25 mouse cellular contexts compared by ENCODE assay signal in genomic region chr8:125726143-125726542, GRCm38 (mm10). TPM values are rescaled to one million over a fixed set of nuclear protein-coding genes. Genes with fewer than 3 reads are reported as not detected.
DNase-seq lines count a peak whose midpoint lies in the region; ATAC-seq and TF ChIP-seq lines count a peak whose summit lies in the region.
"Had no signal": no experiment of that assay in that cellular context is flagged by ENCODE, and none has a peak within 500 bp of the region (broad histone marks: within the 10 kb centered on the region; RNA-seq: fewer than 3 reads in every experiment).

No protein-coding gene starts in this region.

- H3K9me3 ChIP-seq in kidney, embryonic 16.5 days (ENCODE audit: low read length), result no peaks in the 10 kb centered on the region
- H3K9me3 ChIP-seq: forebrain, embryonic 13.5 days; heart, embryonic 12.5 days; neural tube, embryonic 12.5 days had no signal

- no peak overlapping the region for H3K4me2 ChIP-seq in kidney, embryonic 16.5 days (replicated peaks; ENCODE audit: low read depth, low read length)
- H3K4me2 ChIP-seq: forebrain, embryonic 13.5 days; heart, embryonic 12.5 days; hindbrain, embryonic 14.5 days; midbrain, embryonic 11.5 days; neural tube, embryonic 12.5 days had no signal

- no peak for ATAC-seq in kidney, embryonic 16.5 days (ENCODE audit: low FRiP score, low TSS enrichment)
- ATAC-seq: forebrain, embryonic 13.5 days; intestine, postnatal 0 days; midbrain, embryonic 16.5 days had no signal

- peaks cover 19% of the 10 kb centered on the region for H3K4me1 ChIP-seq in kidney, embryonic 16.5 days (ENCODE audit: insufficient read depth, low read length)
- H3K4me1 ChIP-seq in spleen, adult 2 months (ENCODE audit: control insufficient read depth, insufficient read depth, insufficient read length), result peaks cover 16% of the 10 kb centered on the region
- H3K4me1 ChIP-seq: forebrain, embryonic 13.5 days; neural tube, embryonic 12.5 days had no signal

- TF ChIP-seq CTCF in spleen, adult 2 months (IDR thresholded peaks at IDR 0.05; ENCODE audit: extremely low read depth, insufficient read depth, insufficient read length, insufficient replicate concordance), result no peak

- H3K36me3 ChIP-seq in kidney, embryonic 16.5 days (ENCODE audit: insufficient read depth, low read length), result no peaks in the 10 kb centered on the region
- H3K36me3 ChIP-seq in spleen, adult 2 months (ENCODE audit: control insufficient read depth, insufficient read depth, low read length), result no peaks in the 10 kb centered on the region
- H3K36me3 ChIP-seq: heart, embryonic 12.5 days; neural tube, embryonic 12.5 days had no signal

- H3K27ac ChIP-seq in kidney, embryonic 16.5 days (ENCODE audit: low read length), result peak overlapping the region; percentile 34; the same call in 1 of the 2 replicates
- H3K27ac ChIP-seq in spleen, adult 2 months (ENCODE audit: insufficient read depth, low read length), result peak overlapping the region; percentile 33; the same call in 1 of the 2 replicates
- H3K27ac ChIP-seq: forebrain, embryonic 13.5 days; hindbrain, embryonic 14.5 days; neural tube, embryonic 12.5 days had no signal

- 84% methylated on average over 4 of the region's 4 CpGs for WGBS in kidney, embryonic 16.5 days
- WGBS in spleen, adult 2 months, result 91% methylated on average over 4 of the region's 4 CpGs

- no peak overlapping the region for H3K9ac ChIP-seq in kidney, embryonic 16.5 days (replicated peaks; ENCODE audit: low read length)
- H3K9ac ChIP-seq: forebrain, embryonic 13.5 days; heart, embryonic 12.5 days; hindbrain, embryonic 14.5 days; neural tube, embryonic 12.5 days had no signal

- TF ChIP-seq POLR2A in spleen, adult 2 months (IDR thresholded peaks at IDR 0.05; ENCODE audit: low read depth, low read length), result no peak

- no peaks in the 10 kb centered on the region for H3K27me3 ChIP-seq in kidney, embryonic 16.5 days (ENCODE audit: insufficient read depth, low read length)
- H3K27me3 ChIP-seq in spleen, adult 2 months (ENCODE audit: control insufficient read depth, insufficient read depth, low read length), result no peaks in the 10 kb centered on the region
- H3K27me3 ChIP-seq: forebrain, embryonic 13.5 days; heart, embryonic 12.5 days; neural tube, embryonic 12.5 days had no signal

- DNase-seq in kidney, adult 8-10 months, result no peak
- DNase-seq in spleen, adult 2 months (ENCODE audit: low read depth in 1 of 2, low spot score in 2 of 2), result no peak
- DNase-seq in spleen, postnatal 14 days (ENCODE audit: low spot score in 2 of 2), result no peak
- peak; percentile 65 for DNase-seq in ZHBTc4 (ENCODE audit: low read depth, low spot score)
- no peak for DNase-seq in adrenal gland, adult (ENCODE audit: inconsistent age in 2 of 2, low spot score in 1 of 2)
- no peak for DNase-seq in cerebellum, postnatal 10 days
- DNase-seq: adrenal gland, postnatal 14 days; cerebellum, adult 8-10 months; cerebellum, postnatal 36 days; gastrocnemius, postnatal 25 days; heart, adult 11 months; heart, postnatal 10 days; kidney, postnatal 10 days; lung, adult 18-20 months; lung, postnatal 14 days; right cerebral cortex, adult 18-20 months had no signal

- no peak overlapping the region for H3K4me3 ChIP-seq in kidney, embryonic 16.5 days (ENCODE audit: low read length)
- no peak overlapping the region for H3K4me3 ChIP-seq in spleen, adult 2 months (ENCODE audit: extremely low read depth, insufficient read depth, insufficient read length)
- H3K4me3 ChIP-seq: forebrain, embryonic 13.5 days; heart, embryonic 12.5 days; myocyte; neural tube, embryonic 12.5 days had no signal

RNA-seq across cellular contexts. Expression of gene Ntpcr, which starts 3.6 kb away (rescaled TPM):
- polyA plus RNA-seq in kidney, embryonic 16.5 days (2015; fragmentation: Nextera tagmentation; extraction: Ambion mirVana), result 30.3 and 30.8 TPM in 2 replicates
- 11.8 and 12.5 TPM in 2 replicates for polyA plus RNA-seq in spleen, adult 2 months (2012; rRNA removed)

RNA-seq across cellular contexts. Expression of gene Map10, which starts 56.5 kb away (rescaled TPM):
- 6.7 and 7.3 TPM in 2 replicates for polyA plus RNA-seq in kidney, embryonic 16.5 days (2015; fragmentation: Nextera tagmentation; extraction: Ambion mirVana)
- polyA plus RNA-seq in spleen, adult 2 months (2012; rRNA removed), result 0.88 and 1.7 TPM in 2 replicates
- polyA plus RNA-seq: myocyte had no signal
